Mouse (Mus musculus) spleen, adult 12 weeks (tissue): ENCODE results near the gene Cisd1.
"Not testable (repeated sequence)": the region's sequence is repeated elsewhere in the genome, so short reads cannot be mapped to it uniquely, and the experiment has no call there.

Source experiments
- DNase-seq: peaks from one replicate; pipeline ENCODE4 v3.0.0; 2022; ENCODE audit warnings: low spot score

Cisd1 gene

DNA sequence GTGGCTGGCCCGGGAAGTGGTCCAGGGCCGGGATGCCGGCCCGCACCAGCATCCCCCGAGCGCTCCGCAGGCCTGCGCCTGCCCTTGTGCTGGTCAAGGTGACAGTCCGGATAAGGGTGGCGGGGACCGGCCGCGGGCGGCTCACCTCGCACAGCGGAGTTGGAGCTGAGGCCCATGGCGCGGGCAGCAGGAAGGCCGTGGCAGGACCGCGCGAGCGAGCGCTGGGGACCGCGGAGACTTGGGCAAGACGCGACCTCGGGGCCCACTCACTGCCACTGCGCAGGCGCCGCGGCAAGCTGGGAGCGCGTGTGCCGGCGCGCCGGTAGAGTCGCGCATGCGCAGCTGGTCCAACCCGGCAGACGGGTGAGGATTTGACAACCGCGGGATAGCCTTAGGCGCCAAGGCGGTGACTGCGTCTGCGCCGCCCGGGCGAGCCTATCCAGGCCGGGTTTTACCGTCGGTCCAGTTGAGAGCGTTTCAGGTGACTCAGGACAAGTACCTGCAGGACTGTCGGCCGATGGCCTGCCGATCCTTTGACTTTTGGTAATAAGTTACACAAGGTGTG lies at the start of gene Cisd1:
Gene Cisd1, minus strand, starts transcription at position 376 of the 565 bp plus-strand sequence.
- DNase-seq: peak; percentile 86

DNA sequence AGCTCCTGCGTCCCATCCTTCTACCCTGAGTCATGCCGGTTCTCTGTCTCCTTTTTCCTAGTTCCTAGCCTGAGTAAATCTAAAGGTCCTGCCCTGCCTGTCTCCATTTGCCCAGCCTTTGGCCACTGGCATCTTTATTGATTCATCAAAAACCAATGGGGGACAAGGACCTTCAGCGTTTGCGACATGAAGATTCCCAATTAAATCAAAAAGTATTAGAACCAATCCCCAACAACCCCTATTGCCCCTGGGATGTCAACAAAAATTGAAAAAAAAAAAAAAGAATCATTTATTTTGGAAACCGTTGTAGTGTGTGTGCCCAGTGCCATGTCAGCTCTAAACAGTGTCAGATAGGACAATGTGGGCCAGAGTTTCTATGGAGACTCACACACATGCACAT lies 44.6 kb upstream of the Cisd1 start:
- no peak for DNase-seq

DNA sequence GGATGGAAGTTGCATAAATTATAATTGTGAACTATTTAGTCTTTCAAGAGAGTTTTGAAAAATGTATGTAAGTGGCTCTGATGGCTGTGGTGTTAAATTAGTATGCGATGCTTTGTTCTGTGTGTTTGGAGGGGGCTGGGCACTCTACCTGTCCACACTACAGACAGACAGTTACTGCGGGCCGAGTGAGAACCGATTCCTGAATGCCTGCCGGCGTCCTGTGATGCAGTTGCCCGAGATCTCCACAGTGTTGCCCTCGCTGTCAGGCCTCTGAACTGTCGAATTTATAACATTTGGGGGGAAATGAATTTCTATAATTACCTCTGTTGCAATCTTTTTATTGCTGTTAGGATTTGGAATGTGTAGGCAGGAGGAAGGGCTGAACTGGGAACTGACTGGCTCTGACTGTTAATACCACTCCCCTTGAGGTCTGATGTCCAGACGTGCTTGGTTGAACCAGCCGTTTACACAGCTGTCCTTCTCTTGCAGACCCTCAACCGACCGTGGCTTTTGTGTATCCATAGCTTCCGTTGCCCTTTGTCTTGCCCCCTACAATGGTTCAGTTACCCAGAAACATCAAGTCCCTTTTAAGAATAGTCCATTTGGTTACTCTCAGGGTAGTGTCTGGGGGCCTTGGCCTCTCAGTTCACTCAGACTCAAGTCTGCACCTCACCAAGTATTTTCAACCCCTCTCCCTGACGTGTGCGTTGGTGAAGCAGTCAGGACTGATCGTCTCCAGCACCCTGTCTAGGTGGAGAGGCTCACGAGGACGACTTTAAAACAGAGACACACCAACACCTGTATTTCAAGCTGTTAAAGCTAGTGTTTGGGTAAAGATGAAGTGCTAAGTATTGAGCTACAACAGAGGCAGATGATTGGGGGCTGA lies 39.6 kb upstream of the Cisd1 start:
- DNase-seq: no peak

GRCm38 (mm10) chr10:71383552-71383924 lies 38.8 kb upstream of the Cisd1 start:
- DNase-seq: not testable (repeated sequence)

DNA sequence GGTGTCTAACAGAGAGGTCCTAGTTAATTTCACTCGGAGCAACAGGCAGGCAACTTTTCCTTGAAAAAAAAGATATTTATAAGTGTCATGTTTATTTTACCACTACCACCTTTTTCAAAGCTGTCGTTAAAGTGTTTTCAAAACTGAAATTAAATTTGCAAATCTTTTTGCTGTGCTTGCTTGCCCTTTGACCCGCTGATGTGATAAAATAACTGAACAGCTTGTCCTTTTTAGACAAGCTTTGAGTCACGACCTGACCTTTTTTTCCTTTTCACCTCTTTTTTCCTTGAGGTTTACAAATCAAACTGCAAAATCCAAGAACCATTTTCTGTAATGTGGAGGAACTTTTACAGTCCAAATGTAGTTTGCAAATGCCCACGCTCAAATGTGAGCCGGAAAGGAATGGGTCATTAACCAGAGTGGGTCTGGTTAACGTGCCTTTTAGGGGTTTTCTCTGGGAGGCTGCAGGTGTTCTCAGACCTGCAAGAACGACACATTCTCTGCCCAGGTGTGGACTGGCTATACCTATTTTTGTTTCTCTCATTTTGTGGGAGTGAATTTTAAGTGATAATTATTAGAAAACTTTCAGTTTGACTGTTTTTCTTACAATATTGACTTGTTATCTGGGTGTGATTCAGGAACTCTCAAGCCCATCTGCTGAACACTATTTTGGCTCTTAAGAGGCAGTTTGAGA lies 38.3 kb upstream of the Cisd1 start:
- DNase-seq: no peak

GRCm38 (mm10) chr10:71382109-71382508 lies 37.4 kb upstream of the Cisd1 start:
- no peak for DNase-seq

DNA sequence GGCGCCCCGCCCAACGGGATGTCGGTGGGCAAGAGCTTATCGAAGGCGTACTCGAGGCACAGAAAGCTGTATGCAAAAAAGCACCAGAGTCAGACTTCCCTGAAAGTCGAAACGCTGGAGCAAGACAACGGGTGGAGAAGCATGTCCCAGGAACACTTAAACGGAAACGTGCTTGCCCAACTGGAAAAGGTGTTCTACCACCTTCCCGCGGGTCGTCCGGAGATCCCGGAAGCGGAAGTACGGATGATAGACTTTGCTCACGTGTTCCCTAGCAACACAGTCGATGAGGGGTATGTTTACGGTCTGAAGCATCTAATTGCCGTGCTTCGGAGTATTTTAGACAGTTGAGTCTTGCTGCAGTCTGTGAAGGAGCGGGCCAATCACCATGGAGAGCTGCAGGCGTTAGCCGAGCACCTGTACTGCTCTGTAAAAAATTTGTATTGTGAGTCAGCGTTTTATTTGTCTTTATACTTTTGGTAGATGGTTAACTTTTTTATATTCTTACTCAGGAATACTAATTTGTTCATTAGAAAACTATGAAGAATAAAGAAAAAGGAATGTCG lies 36.8 kb upstream of the Cisd1 start:
- no peak for DNase-seq

DNA sequence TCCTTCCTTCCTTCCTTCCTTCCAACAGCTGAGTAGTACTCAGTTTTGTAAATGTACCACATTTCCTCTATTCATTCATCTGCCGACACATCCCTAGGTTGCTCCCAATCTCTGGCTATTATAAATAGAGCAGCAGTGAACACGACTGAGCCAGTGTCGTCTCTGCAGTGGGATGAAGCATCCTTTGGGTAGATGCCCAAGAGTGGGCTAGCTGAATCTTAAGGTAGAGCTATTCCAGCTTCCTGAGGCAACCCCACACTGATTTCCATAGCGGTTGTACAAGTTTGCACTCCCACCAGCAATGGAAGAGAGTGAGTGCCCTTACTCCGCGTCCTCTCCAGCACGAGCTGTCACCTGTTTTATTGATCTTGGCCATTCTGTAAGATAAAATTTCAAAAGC lies 35.7 kb upstream of the Cisd1 start:
- DNase-seq: no peak

GRCm38 (mm10) chr10:71376014-71376413 lies 31.3 kb upstream of the Cisd1 start:
- DNase-seq: no peak

GRCm38 (mm10) chr10:71373706-71374105 lies 29.0 kb upstream of the Cisd1 start:
- no peak for DNase-seq

GRCm38 (mm10) chr10:71371881-71372280 lies 27.1 kb upstream of the Cisd1 start:
- no peak for DNase-seq

DNA sequence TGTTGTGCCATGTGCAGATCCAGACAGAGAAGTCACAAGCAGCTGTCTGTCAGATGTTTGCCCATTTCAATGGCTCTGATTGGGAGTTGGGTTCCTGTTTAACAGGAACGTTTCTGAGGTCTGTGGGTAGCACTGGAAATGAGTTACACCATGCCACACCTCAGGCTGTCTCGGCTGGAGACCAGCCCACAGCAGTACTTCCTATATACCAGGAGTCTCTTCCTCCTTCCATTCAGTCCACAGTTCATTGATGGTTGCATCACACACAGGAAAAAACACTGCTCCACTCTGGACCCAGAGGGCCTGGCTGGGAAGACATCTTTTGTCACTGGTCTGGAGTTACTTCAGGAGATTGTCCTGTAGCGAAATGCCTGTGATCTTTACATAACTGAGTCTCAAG lies 24.7 kb upstream of the Cisd1 start:
- no peak for DNase-seq

DNA sequence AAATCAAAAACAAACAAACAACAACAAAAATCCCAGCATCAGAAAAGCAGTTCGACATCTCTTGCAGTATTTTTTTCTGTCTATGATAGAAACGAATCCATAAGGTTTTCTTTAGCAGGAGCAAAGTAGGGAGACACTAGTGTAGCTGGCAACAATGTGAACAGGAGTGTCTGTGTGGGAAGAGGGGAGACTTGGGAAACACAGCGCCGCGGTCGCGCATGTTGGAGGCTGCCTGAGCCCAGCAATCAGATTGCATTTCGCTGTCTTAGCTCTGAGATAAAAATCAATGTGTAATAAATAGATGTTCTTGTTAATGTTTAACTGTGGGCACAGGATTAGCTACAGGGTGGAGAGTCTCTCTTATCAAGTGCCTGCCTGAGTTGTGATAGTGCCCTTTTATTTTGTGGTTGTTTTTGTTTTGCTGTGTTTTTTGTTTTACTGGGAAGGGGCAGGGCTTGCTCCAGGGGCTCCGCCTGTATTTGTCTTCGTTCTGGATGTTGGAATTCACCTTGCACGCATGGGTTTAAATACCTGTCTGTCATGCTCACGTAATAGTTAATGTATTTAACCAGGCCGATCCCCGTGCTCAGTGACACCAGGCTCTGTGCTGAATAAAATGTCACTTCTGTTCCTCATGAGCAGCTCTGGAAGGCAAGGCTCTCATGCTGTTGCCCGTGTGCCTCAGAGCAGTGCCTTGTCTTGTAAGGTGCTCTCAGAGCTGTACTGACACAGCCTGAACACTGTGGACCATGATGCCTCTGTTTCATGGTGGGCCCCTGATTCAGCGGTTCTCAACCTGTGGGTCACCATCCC lies 23.6 kb upstream of the Cisd1 start:
- DNase-seq: no peak

DNA sequence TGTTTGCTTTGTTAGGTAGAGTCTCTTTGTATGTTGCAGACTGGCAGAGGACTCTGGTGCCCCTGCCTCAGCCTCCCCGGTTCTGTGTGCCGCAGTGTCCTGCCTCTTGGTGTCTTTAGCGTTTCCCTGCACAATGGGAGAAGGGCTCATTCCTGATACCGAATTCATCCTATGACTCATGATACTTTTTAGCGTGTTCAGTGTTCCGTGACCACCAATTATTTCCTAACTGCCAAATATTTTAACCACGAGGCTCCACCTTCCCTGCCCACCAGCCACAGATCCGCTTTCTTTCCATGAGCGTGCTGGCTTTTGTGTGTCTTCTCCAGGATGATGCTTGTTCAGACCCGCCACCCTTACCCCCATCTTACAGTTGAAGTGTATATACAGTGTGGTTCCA lies 19.1 kb upstream of the Cisd1 start:
- DNase-seq: no peak

GRCm38 (mm10) chr10:71363440-71363839 lies 18.7 kb upstream of the Cisd1 start:
- no peak for DNase-seq

DNA sequence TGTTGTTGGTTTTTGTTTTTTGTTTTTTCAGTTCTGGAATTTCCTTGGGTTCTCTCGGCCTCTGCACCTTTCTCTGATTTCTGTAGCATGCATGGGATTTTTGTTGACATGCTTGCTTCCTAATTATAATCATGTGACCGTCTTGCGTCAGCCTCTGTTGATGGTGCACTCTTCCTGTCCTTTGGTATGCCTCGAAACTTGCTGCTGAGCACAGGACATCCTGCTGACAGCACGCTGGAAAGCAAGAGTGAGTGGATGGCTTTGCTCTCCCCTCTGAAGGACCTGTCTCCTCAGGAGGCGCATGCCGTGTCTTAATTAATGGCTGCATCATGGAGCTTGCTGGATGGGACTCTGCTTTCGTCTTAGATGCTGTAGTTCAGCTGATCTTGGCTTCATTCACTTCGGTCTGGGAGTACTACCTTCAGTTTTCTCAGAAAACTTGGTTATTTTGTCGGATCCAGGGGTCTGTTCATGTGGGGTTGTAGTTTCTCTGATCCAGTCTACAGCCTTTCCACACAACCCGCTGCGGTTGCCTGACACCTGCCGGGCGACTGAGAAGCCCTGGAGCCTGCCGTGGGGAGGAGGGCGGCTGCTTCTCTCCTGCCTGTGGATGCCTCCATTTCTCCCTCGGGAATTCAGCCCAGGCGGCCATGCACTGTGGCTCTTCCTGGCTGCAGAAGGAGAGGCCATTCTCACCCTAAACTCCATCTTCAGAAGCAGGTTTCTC lies 17.2 kb upstream of the Cisd1 start:
- DNase-seq: no peak

- no peak for DNase-seq
These were observed 16.3 kb upstream of the Cisd1 start for GRCm38 (mm10) chr10:71361044-71361443.

- DNase-seq: no peak
These were observed 10.2 kb upstream of the Cisd1 start for GRCm38 (mm10) chr10:71354947-71355346.

GRCm38 (mm10) chr10:71353850-71354249 lies 9.1 kb upstream of the Cisd1 start:
- no peak for DNase-seq

- no peak for DNase-seq
These were observed 6.5 kb upstream of the Cisd1 start for GRCm38 (mm10) chr10:71351301-71351700.

GRCm38 (mm10) chr10:71349290-71349689 lies 4.5 kb upstream of the Cisd1 start:
- no peak for DNase-seq
